Mouse (Mus musculus): Measurements from ENCODE around the gene Sema4d.

Gene Sema4d

DNA sequence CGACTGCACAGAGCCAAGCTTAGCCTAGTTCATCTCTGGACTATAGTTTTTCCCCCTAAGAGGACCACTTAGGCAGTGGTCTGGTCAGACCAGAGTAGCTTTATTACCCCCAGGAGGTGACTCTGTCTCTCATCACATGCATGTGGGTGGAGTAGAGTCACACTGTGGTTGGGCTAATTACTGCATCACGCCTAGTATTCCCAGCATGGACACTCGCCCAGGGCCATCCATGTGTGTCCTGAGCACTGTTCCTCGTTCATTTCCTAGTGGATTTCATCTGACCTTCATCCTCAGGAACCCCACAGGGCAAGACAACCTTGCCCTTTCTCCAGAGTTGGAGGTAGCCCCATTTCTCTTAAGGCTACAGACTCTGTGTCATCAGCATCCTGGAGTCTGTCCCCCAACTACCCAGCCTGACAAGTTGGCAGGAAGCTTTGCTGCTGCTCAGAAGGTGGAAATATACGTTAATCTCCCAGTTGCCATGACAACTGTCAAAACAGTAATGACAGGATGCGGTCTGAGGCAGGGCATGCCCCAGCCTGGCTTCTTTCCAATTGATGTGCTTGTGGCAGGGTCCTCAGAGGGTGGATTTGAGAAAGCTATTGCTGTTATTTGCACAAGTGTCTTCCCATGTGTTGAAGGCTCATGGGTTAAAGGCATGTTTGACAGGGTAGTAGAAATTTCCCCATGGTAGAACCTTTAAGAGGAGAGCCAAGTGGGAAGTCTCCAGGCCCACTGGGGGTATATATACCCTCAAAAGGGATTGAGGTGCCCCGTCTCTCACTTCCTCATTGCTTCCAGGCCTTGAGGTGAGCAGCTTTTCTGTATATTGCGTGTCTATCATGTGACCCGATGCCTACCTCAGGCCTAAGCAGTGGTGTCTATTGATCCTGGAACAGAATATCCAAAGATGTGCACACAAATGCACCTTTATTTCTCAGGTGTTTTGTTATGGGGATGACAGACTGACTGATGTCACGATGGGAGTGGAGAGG is 20.4 kb upstream of the Sema4d start:
- no peak for DNase-seq

DNA sequence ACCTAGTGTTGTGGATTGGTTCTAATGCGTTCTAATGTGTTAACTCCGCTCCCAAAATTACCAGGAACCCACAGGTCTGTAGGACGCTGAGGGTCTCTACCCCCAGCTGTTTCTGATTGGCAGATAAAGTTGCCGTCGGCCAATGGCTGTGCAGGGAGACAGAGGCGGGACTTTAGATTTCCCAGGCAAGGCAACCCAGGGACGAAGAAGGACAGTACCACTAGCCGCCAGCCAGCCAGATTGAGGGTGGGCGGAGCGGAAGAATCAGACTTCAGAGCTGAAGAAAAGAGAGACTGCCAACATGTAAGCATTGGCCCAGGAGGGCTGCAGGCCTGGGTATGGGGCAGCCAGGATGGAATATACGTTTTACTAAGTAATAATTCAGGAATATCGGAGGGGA is 14.6 kb upstream of the Sema4d start:
- no peak for DNase-seq

DNA sequence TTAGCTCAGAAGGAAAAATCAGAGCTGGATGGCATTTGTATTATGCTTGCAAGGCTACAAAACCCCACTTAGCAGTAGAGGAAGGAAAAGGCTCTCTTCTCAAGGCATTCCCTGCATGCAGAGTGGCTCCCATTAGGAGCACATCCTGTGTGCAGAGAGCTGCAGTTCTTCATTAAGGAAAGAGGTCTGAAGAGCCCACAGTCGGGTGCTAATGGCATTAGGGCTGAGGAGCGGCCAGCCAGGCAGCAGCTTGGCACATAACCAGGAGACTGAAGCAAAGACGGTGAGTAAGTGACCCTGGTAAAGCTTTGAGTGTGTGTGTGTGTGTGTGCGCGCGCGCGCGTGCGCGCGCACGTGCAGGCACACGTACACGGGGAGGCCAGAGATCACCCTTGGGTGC is 12.7 kb upstream of the Sema4d start:
- no peak for DNase-seq

DNA sequence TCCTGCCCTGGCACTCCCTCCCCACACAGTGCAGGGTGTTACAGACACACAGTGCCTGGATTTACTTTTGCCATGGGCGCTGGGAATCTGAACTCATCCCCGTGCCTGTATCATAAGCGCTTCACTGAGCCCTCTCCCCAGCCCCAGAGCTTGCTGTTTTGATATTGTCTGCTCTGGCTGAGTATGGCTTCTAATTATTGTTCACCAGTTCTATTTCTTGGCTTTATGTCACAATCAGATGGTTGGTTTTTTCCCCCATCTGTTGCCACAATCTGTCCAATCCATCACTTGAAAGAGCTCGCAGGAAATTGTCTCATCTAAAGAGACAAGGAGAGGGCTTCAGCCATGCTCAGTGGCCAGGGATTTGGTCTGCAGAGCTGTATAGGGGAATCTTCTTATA is 12.1 kb upstream of the Sema4d start:
- no peak for DNase-seq

DNA sequence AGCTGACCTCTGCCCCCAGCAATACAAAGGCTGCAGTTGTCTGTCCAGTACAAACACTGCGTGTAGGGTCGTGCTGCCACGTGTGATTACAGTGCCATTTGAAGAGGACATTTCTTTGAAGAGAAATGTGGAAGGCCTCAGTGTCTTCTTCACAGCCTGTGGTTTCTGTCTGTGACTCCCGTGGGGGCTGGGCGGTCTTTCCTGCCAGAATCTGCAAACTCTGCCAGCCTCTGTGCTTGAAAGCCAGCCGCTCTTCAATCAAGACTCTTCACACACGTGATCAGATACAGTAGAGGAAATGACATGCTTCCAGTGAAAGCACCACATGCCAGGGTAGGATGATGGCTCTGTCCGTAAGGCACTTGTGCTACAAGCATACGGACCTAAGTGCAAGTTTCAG is 7.4 kb upstream of the Sema4d start:
- no peak for DNase-seq

DNA sequence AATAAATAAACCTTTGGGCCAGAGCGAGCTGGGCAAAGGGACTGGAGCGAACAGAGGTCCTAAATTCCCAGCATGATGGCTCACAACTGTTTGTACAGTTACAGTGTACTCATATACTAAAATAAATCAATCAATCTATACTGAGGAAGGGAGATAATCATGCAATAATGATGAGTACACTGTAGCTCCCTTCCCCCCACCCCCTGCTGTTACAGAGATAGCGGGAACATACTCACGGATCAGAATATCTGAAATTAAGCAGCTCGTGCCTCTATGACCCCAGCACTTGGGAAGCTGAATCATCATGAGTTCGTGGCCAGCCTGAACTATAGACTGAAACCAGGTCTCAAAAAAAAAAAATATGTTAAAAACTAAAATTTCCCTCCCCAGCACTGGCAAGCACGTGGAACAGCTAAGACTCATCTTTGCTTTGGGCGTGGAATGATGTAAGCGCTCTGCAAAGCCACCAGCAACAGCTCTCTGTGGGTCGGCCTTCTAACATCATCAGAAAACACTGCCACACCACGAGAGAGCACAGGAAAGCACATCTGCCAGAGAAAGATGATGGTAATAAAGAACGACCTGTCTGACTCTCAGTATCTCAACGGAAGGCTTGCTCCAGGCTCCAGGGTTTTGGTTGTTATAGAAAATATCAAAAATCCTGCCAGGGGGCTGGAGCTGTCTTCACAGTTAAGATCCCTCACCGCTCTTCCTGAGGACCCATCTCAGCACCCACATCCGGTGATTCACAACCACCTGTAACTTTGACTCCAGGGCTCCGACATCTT is 6.4 kb upstream of the Sema4d start:
- no peak for DNase-seq

DNA sequence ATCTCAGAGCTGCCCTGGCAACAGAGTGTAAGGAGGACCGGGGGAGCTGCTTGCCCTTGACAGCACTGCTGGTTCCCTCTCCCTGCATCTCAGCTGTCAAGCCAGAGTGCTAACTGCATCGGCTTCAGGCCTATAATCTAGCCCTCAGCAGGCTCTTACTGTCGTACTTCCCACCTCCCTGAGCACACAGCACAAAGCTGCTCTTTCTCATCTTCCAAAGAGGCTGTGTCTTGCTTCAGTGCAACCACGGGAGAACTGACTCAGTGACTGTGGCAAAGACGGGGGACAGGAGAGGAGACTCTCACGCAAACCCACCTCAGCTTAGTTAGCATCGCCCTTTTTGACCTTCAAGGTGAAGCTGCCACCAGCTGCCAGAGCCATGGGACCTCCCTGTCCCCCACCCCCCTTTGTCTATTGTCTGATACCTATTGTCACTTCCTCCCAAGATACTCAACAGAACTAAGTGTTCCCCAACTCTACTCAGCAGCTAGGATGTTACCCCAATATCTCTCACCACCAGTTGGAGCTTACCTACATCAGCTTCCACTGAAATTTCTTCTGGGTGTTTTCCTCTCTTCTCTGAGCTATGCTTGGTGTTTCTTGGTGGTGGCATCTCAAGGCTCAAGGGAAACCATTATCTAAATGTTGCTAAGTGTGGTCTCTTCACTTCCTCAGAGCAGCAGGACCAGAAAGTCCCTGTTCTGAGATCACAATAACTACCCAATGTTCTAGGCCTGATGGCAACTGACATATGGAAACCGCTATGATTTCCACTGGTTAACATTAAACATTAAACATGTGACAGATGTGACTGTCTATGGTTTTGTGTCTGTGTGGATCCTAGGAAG is 4.6 kb upstream of the Sema4d start:
- no peak for DNase-seq

DNA sequence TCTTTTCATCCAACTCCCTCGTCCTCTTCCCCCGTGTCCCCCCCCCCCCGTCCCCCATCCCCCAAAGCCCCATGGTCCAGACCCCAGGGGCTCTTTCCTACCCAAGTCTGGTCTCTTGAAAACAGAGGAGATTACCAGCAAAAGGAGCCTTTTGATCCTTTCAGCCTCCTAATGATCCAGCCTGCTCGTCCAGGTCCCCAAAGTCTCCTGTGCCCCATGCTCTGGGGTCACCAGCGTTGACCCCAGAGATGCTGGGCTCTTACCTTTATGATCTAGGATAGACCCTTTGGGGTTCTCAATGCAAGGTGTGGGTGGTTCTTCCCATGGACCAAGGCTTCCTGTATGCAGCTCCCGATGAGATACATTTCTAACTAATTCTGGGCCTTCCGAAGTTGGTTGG is 401 bp upstream of the Sema4d start:
- DNase-seq, result no peak

DNA sequence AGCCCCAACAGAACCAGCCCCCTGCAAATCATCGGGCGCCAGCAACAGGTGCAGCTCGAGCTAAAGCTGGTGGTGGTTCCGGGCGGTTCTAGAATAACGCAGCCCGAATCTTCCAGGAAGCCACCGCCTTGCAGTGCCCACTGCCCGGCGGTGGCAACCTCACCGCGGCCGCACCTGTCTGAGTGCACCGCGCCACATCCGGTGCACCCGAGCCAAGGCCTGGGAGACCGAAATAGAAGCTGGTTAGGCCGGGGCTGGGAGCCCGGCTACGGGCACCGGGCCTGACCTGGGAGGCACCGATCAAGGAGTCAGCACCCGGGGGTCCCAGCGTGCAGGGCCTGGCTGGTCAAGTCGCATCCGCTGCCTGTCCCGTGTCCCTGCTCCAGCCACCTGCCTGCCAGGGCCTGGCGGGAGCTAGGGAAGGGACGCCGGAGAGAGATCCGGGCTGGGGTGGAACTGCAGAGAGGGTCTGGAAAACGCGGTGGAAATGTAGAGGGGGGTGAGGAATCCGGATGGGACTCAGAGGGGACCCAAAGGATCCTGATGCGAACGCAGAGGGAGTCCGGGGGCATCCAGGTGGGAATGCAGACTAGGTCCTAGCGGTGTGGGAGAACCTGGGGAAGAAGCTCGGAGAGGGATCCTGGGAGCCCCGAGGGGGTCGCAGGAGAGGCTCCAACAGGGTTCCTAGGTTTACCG is 670 bp downstream of the Sema4d start:
- DNase-seq, result peak in 1 of 2 experiments; percentile 48

DNA sequence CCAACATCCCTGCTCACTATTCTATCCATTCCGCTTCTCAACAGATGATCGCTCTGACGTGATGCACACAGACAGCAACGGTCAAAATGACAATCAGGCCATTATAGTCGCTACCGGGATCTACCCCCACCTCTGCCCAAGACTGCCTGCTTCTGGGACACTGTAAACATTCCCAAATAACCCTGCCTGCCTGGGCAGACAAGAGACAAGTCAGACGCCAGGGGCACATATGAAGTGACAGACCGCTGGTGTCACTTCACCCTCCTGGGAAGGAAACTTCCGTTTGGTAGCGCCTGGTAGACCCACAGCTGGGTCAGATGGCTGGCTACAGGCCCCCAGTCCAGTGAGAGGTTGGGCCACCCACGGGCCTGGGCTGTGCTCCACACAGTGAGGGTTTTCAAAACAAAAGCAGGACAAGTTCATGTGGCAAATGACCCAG is 1.4 kb downstream of the Sema4d start:
- no peak for DNase-seq

DNA sequence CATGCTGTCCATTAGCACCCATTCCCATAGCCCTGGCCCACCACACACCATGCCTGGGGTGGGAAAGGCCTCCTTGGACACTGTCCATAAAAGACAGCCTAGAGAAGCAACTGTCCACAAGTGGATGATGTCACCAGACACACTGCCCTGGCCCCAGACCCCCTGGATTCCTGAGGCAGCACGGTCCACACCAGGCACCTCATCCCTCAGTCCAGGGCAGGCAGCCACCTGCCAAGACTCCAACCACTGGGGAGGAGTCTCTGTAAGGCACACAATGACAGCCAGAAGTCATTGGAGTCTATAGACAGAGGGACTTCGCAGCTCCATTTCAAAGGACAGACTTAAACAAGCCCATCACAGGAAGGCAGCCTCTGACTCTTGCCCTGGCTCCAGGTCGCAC is 1.9 kb downstream of the Sema4d start:
- no peak for DNase-seq

DNA sequence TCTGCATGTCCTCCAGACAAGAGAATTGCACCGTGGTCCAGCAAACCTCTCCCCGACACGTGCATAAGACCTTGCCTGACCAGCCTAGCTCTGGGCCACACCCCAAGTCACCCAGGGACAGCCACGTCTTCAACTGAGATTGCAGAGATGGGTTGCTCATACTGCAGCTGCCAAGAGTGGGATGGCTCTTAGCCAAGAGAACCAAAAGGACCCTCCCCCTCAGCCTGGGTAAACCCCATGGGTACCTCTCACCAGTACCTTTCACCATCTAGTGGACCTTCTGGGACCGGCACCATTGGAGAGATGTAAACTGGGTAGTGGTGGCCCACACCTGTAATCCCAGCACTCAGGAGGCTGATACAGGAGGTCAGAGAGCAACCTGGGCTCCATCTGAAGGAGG is 2.8 kb downstream of the Sema4d start:
- peak; percentile 33 to 50 for DNase-seq

DNA sequence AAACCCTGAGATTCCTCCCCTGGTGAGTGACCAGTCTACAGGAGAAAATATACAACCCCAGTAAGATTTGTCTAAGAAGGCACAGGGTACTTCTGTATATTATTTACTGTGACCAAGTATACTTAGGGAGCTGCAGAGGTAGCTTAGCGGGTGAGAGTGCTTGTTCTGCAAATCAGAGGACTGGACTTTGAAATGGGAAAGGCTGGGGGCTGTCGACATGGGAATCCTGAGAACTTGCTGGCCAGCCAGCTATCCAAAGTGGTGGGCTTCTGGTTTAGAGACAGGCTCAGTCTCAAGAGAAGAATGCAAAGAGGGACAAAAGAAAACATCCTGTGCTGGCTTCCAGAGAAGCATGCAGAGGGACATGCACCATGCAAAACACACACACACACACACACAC is 5.7 kb downstream of the Sema4d start:
- no peak for DNase-seq

DNA sequence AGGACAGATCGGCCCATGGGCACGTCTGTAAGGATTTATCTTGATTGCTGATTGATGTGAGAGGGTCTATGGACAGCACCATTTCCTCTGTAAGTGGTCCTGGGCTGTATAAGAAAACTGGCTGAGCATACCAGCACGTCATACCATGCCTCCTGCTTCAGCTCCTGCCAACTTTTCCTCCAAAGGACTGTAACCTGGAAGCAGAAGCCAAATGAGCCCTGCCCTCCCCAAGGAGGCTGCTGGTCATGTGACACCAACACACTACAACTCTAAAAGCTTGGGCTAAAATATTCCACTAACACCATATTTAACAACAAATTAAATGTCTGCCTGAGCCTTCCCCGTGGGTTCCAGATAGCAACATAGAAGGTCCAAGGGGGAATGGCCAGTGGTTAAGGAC is 6.9 kb downstream of the Sema4d start:
- DNase-seq, result peak in 1 of 2 experiments; percentile 61

DNA sequence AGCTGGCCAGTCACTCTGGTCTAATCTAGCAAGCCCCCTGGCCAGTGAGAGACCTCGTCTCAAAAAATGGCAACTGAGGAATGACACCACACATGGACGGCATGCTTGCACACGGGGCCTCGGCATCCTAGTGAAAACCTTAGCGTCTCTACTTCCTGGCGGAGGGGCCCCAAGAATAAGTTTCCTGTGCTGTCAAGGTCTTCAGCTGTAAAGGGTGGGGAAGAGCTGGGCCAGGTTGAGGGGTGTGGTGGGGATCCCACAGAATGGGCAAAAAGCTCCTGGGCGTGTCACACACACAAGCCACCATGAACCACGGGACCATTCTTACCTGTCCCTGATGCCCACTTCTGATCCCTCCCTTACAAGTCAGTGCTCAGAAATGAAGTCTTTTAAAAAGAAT is 9.1 kb downstream of the Sema4d start:
- no peak for DNase-seq

DNA sequence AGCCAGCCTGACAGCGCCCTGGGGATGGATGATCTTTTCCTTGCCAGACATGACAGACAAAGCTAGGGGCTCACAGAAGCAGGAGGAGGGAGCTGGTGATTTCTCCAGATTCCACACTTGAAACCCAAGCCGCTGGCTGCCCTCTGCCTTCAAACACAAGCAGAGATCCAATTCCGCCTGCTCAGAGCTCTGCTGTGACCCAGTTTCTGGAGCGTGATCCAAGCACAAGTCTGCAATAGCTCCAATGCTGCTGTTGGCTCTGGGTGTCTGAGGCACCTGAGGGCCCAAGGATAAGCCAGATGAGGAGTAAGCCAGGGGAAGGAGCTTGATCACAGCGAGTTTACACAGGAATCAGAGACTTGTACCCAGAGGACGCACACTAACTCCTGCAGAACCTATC is 9.7 kb downstream of the Sema4d start:
- DNase-seq, result no peak

DNA sequence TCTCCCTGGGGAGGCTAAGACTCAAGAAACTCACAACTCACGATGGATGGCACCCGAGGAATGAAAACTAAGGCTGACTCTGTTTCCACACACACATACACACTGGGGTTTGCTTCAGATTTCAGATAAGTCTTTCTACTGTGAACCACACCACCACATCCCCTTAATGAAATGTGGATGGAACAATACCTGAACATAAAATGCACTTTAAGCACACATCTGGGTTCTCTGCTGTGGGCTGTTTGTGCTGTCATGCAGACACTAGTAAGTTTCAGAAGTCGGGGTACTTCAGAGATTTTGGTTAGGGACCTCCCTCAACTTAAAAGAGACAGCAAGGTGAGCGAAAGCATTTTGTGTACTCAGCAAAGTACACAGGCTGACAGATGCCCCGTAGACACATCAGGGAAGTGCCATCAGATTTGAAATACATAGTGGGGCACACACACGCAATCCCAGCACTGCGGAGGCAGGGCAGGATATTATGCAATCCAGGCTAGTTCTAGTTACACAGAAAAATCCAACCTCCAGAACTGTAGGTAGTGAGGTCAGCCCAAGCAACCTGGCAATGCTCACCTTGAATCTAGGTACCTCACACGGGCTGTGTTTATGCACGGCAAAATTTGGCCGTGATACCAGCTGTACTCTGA is 12.9 kb downstream of the Sema4d start:
- DNase-seq, result no peak

DNA sequence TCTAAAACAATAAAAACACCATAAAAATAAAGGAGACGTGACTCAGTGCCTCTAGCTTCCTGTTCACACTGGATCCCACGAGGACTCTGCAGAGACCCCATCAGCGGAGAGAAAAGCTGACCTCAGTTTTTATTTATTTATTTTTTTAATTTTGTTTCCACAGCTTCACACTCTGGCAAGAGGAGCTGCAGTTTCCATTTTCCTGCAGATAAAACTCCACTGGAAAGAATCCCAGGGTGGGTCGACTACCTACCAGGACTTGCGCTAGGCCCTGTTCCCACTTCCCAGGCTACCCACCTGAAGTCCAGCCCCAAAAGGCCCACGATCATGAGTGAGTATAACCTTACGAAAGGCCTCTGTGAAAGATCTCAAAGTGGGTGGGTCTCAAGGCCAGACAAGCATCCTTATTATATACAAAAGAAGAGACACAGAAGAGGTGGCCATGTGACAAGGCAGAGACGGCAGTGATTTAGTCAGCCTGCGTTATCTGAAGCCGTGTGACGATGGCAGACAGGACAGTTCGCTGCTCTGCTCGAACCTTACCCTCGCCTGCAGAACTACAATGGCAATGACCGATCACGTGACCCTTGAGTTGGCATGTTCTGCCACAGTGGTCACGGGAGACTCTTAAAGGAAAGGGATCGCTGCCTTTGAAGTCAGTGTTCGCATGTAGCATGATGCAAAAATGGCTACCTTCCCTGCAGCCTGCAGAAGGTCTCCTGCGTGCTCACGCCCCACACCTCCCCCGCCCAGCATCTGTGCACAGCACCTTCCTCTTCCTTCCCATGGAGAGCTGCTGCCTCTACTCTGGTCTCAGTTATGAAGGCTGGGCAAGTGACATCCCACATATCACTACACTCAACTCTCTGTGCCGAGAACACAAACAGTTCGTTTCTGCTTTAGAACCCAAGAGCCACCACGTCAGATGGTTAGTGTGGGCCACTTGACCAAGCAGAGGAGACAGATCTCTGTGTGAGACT is 14.3 kb downstream of the Sema4d start:
- DNase-seq, result peak in 1 of 2 experiments; percentile 51

DNA sequence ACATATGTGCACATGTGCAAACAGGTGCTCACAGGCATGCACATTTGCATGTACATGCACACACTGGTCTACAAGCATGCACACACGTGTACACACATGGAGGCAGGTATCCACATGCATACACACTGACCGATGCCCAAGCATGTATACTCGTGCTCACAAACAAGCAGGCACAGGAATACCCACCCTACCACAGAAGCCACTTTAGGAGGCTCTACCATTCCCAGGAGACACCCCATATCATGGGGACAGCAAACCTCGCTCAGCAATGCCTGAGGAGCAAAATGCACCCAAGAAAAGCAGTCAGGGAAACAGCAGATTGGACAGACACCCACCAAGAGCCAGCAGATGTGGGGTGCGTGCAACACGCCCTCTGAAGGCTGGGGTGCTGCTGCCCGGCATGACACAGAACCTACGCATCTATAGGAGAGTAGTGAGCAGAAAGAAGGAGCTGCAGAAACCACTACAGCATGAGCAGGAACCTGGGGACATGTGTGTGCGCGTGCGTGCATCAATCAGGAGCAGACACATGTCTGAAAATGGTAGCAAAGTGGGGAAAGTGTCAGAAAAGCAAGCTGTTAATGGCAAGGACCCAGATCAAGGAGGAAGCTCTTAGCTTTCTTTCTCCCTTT is 15.1 kb downstream of the Sema4d start:
- no peak for DNase-seq

DNA sequence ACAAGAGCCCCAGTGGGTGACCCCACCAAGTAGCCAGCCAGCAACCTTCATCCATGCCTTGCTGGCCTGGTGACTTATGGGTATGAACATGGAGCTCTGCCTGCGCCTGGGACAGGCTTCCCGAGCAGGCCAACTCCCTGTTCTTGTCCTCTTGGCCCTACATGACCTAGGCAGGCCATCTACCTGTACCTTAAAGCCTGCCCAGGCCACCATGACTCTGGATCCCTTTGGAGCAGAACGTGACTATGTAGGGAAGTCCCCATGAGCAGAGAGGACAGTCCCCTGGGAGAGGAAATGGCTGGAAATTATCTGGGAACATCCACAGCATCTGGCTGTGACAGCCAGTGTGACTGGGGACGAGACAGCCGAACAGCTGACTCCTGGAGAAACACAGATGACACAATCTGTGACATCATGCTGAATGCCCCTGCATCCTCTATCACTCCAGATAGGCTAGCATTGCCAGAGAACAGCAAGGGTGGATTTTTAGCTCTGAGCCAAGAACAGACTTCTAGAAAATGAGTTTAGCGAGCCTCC is 15.7 kb downstream of the Sema4d start:
- DNase-seq, result no peak
